Mouse (Mus musculus) adrenal gland, postnatal 4 days (tissue): ENCODE measurements at regions not wholly inside any gene's neighbourhood (a gene's known extent, or its start where the extent isn't known, plus 50 kb on each side); places are given as distances from the start of the nearest gene placed in this dataset.

Experiments
- DNase-seq, 2 experiments: peaks; one replicate each; pipeline ENCODE4 v3.0.0; 2021 to 2022; ENCODE audit warnings: low spot score in 2 of 2, mixed read lengths in 2 of 2

GRCm38 (mm10) chr13:79057424-79057823, 857.9 kb upstream of the Nr2f1 start:
- DNase-seq: no peak

GRCm38 (mm10) chr13:79054481-79054880, 854.9 kb upstream of the Nr2f1 start:
- DNase-seq: no peak

GRCm38 (mm10) chr13:79053428-79053827, 853.9 kb upstream of the Nr2f1 start:
- DNase-seq: no peak

- no peak for DNase-seq
Measured at GRCm38 (mm10) chr13:79047240-79047639, 847.7 kb upstream of the Nr2f1 start.

GRCm38 (mm10) chr13:79044657-79045056, 845.1 kb upstream of the Nr2f1 start:
- DNase-seq: no peak

- no peak for DNase-seq
Measured at GRCm38 (mm10) chr13:79037883-79038282, 838.3 kb upstream of the Nr2f1 start.

GRCm38 (mm10) chr13:79035276-79035675, 835.7 kb upstream of the Nr2f1 start:
- DNase-seq: no peak

GRCm38 (mm10) chr13:79029974-79030373, 830.4 kb upstream of the Nr2f1 start:
- no peak for DNase-seq

GRCm38 (mm10) chr13:79027877-79028760, 828.6 kb upstream of the Nr2f1 start:
- no peak for DNase-seq

- no peak for DNase-seq
Measured at GRCm38 (mm10) chr13:79025645-79026044, 826.1 kb upstream of the Nr2f1 start.

GRCm38 (mm10) chr13:79018051-79018450, 818.5 kb upstream of the Nr2f1 start:
- no peak for DNase-seq

- DNase-seq: no peak
Measured at GRCm38 (mm10) chr13:79003313-79003712, 803.8 kb upstream of the Nr2f1 start.

- DNase-seq: no peak
Measured at GRCm38 (mm10) chr13:78998855-78999254, 799.3 kb upstream of the Nr2f1 start.

GRCm38 (mm10) chr13:78992326-78992725, 792.8 kb upstream of the Nr2f1 start:
- DNase-seq: no peak

- no peak for DNase-seq
Measured at GRCm38 (mm10) chr13:78985921-78986320, 786.4 kb upstream of the Nr2f1 start.

- DNase-seq: no peak
Measured at GRCm38 (mm10) chr13:78977224-78977780, 777.7 kb upstream of the Nr2f1 start.

GRCm38 (mm10) chr13:78938351-78938741, 738.8 kb upstream of the Nr2f1 start:
- no peak for DNase-seq

- DNase-seq: no peak
Measured at GRCm38 (mm10) chr13:78937389-78938350, 738.1 kb upstream of the Nr2f1 start.

GRCm38 (mm10) chr13:78935990-78936650, 736.6 kb upstream of the Nr2f1 start:
- DNase-seq: no peak

GRCm38 (mm10) chr13:78928347-78928746, 728.8 kb upstream of the Nr2f1 start:
- no peak for DNase-seq

GRCm38 (mm10) chr13:78920802-78921201, 721.2 kb upstream of the Nr2f1 start:
- DNase-seq: no peak
